Mouse (Mus musculus): ENCODE data around the gene Lyl1.
A peak's percentile ranks its signal among the peaks of the same experiment; 100 is the strongest.

Gene Lyl1

DNA sequence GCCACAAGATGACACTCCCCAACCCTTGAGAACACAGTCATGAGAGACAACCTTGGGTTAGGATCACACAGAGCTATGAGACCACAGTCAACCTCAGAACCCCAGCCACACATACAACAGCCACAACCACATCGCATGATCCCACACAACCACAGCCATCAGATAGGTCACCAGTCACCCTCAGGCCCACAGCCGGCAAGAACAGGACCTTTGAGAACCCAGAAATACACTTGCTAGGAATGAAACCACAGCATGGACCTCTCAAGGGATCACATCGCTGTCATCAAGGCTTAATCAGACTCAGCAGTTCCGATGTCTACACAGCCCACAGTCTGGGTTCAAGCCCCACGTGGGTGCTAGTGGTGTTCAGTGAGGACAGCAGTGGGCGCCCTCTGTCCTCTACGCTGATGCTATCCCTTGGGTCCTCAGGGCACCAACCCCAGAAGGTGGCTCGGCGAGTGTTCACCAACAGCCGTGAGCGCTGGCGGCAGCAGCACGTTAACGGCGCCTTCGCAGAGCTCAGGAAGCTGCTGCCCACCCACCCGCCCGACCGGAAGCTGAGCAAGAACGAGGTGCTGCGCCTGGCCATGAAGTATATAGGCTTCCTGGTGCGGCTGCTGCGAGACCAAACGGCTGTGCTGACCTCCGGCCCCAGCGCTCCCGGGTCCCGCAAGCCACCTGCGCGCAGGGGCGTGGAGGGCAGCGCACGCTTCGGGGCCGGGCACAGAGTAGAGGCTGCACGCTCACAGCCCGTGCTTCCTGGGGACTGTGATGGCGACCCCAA lies 2.4 kb downstream of the Lyl1 start:
- DNase-seq (ENCODE audit: low spot score in 2 of 2) = no peak

DNA sequence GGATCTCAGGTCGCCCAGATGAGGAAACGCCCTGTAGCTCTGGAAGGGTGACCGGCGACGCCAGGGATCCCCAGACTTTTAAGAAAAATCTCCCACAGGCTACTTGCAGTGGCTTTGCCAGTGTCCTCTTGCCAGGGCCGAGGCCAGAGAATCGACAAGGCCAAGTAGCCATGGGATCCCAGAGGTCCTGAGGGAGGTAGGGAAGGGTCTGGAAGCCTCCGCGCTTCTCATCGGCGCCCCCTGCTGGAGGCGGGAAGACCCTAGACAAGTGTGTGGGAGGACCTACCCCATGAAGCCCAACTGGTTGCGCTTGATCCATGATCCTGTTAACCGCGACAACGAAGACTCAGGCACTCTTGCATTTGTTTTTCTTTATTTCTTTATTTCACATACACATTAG lies 3.1 kb downstream of the Lyl1 start:
- DNase-seq (ENCODE audit: low spot score in 2 of 2) = peak in 1 of 2 experiments; percentile 85

DNA sequence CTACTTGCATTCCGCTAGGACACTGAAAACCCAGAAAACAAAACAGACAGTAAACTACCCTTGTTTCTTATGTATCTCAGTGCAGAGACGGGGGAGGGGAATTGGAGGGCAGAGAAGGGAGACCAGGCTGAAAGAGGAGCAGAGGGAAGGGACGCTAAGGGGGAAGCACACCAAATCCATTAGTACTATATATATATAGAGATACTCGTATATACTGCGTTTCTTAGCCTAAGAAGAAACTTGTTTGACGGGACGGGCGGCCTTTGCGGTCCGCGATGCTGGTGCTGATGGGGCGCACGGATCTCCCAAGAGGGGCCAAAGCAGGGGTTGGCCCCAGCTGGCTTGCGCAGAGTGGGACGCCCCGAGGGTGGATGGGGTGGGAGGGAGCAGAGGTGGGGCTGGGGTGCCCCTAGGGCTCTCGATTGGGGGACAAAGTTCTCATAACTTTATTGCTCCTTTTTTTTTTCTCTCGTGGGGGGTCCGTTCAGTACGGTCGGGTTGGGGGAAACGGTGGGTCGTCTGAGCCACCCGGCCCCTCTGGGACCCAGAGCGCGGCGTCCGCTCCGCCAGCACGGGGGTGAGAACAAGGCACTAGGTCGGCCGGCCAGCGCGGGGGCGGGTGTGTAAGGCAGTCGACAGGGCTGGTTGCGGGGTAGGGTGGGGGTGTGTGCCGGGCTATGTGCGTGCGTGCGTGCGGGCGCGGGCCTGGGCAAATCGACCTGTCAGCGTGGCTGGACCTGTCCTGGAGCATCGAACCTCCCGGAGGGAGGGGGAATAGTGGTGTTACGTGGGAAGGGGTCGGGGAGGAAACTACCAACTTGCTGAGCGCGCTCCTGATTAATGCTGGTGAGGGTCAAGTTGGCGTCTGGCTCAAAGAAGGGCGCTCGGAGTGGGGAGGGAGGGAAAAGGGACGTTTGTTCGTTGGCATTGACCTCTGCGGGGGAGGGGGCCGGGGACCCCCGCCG lies 3.9 kb downstream of the Lyl1 start:
- DNase-seq (ENCODE audit: low spot score in 2 of 2) = no peak

GRCm38 (mm10) chr8:84705960-84706359 lies 4.7 kb downstream of the Lyl1 start:
- no peak for DNase-seq (ENCODE audit: low spot score in 2 of 2)

- DNase-seq (ENCODE audit: low spot score in 2 of 2) = no peak
These were observed 5.5 kb downstream of the Lyl1 start for GRCm38 (mm10) chr8:84706610-84707266.

- DNase-seq (ENCODE audit: low spot score in 2 of 2) = peak in 1 of 2 experiments; percentile 41
These were observed 6.1 kb downstream of the Lyl1 start for GRCm38 (mm10) chr8:84707267-84707883.

GRCm38 (mm10) chr8:84708071-84708541 lies 6.8 kb downstream of the Lyl1 start:
- no peak for DNase-seq (ENCODE audit: low spot score in 2 of 2)

DNA sequence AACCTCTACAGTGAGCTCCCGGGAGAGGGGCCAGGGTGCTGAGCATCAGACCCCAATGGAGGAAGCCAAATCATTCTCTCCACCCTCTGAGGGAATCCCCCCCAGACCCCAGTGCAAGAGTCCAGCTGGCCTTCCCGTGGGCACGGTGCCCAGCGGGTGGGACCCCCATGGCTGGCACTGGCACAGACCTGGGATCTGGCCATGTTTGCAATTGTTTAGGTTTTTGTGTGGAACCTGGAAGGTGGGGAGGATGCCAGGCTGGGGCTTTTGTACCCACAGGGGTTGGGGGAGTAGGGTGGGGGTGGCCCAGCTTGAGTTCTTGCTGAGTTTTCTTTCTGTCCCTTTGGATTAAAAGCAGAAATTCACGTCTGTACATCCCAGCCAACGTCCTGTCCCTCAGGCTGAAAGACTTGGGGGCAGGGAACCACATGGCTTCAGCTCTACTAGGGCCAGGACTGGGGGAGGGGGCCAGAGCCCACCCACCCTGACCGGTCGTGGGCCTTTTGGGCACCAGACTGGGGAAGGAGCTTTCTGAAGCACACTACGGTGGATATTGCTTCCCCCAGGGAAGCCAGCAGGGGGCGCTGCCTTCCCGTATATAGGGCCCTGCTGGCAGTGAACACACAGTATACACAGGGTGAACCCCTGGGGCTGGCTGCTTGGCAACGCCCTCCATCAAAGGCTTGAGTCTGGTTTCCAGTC lies 7.7 kb downstream of the Lyl1 start:
- DNase-seq (ENCODE audit: low spot score in 2 of 2) = peak; percentile 92

DNA sequence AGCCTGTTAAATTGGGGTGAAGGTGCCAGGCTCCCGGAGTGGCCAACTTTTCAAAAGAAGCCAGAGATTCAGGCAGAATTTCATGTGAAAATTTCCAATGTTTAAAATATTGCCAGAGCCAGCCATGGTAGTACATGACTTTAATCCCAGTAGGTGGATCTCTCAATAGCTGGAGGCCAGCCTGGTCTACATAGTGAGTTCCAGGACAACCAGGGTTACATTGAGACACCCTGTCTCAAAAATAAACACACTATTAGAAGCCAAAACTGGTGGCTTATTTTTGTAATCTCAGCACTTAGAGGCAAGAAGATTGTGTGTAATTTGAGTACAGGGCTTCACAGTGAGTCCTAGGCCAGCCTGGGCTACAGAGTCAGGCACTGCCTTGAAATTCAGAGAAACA lies 8.7 kb downstream of the Lyl1 start:
- DNase-seq (ENCODE audit: low spot score in 2 of 2) = no peak

DNA sequence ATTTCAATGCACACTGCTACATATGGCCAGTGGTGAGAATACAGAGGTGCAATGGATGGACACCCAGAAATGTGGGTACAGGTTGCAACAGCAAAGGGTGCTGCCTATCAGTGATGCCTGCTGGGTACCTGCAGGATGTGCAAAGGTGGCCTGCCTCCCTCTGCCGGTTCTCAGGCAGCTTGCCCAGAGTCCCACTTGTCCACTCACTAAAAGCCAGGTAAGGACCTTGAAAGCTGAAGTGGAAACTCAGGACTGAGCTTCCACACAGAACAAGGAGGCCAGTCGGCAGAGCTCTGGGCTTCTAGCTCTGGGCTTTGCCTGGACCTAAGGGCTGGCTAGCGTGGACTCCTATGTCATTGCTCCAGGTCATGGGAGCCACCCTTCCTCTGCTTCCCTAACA lies 10.1 kb downstream of the Lyl1 start:
- no peak for DNase-seq (ENCODE audit: low spot score in 2 of 2)

- DNase-seq (ENCODE audit: low spot score in 2 of 2) = peak; percentile 83 to 85
These were observed 10.9 kb downstream of the Lyl1 start for GRCm38 (mm10) chr8:84711933-84712758.

GRCm38 (mm10) chr8:84712759-84713120 lies 11.5 kb downstream of the Lyl1 start:
- no peak for DNase-seq (ENCODE audit: low spot score in 2 of 2)

DNA sequence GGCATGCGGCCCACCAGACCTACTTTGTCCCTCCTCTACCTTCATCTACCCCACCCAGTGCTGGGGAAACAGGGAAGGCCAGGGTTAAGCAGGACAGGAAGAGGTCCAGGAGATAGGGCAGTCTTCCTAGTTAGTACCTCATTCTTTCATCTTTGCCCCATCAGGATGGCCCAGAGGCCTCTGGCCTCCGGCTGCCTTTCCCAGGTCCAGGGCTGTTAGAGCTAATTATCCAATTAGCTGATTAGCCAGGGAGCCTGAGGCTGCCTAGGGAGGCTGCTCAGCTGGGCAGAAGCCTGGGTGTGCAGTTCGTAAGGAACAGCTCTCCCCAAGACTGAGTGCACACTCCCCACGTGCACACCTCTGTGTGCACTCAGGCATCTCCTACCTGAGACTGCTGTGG lies 12.1 kb downstream of the Lyl1 start:
- no peak for DNase-seq (ENCODE audit: low spot score in 2 of 2)

DNA sequence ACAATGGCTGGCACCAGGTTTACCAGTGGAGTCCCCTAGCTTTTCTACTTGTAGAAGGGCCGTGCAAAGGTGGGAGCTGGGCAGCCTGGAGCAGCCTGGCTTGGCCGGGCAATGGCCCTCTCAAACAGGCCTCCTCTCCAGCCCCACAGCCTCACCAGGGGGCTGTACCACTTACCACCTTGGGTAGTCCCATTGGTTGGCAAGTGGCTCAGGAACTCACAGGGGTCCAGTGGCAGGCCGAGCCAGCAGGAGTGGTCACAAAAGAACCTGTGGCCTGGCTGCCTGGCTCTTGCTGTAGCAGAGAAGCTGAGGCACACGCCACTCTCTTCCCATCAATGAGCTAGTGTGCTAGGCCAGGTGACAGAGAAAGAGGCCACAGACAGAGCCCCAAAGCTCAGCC lies 12.9 kb downstream of the Lyl1 start:
- no peak for DNase-seq (ENCODE audit: low spot score in 2 of 2)

GRCm38 (mm10) chr8:84715893-84716468 lies 14.7 kb downstream of the Lyl1 start:
- no peak for DNase-seq (ENCODE audit: low spot score in 2 of 2)

DNA sequence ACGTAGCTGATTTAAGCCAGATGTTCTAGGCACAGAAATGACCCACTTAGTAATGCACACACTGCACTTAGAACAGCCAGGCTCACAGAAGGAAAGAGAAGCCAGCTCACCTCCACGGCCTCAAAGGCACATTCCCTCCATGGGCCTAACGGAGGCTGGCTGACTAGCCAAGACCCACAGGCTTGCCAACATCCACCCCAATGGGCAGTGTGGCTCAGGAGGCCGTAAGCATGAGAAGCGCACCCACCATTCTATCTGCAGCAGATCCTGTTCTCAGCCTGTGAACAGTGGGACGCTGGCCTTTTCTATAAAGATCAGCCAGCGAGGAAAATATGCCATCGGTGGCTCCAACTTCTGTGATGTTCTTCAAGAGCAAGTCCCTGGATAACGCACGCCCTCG lies 15.5 kb downstream of the Lyl1 start:
- DNase-seq (ENCODE audit: low spot score in 2 of 2) = no peak

DNA sequence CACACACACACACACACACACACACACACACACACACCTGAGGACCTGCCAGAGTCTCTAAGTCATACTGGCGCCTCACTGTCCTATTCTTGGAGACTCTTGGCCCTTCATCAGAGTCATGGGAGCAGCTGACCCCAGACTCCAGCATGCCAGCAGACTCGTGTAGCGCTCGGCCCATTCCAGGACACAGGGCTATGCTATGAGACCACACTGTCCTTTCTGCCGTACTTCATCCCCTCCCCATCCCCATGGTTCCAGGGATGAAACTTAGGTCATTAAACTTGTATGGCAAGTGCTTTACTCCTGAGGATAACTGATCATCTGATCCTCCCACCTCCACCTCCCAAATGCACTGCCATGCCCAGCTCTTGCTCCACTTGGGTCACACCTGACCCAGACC lies 17.2 kb downstream of the Lyl1 start:
- DNase-seq (ENCODE audit: low spot score in 2 of 2) = no peak

DNA sequence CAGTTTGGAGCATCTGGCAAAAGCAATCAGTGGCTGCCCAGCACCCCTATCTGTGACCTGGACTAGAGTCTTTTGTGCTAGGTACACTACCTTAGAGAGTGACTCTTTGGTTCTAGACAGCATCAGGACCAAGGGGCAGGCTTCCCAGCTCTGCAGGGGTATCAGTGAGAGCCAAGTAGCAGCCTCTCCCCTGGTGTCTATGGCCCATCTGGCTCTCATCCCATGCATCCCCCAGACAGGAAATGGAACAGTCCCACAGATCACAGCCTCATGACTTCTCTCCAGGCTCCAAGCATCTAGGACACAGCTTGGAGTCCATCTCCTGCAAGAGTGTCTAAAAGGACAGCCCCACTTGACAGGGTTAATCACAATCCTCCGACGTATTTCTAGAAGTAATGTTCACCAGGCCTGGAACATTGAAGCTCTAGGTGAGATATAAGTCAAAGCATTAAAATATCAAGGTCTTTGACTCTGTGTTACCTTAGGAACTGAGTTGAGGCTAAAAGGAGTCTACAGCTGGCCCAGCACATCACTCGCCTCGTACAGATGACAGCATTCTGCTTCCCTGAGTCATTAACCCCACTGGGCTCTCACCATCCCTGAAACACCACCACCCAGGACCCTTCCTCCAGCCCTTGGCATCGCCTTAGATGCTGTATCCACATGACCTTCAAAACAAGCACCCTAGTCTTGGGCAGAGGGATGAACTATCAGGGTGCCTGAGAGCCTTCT lies 17.9 kb downstream of the Lyl1 start:
- no peak for DNase-seq (ENCODE audit: low spot score in 2 of 2)

DNA sequence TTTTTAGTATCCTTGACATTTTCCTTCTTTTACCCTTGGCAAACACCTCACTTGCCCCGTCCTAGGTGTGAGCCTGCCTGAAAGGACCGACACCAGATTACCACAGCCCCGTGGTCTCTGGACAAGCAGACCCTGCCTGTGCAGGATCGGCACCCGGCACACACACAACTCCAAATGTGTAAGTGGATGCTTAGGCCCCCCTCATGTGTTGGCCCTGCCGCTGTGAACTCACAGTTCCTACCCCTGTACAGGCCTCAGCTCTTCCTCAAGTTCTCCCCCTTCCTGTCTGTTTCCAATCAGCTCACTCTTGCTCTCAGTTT lies 21.2 kb downstream of the Lyl1 start:
- DNase-seq (ENCODE audit: low spot score in 2 of 2) = no peak

All from right cerebral cortex, postnatal 10 days (tissue).